Mouse (Mus musculus): ENCODE data around the gene Urgcp. TPM values are rescaled to one million over a fixed set of nuclear protein-coding genes. Genes with fewer than 3 reads are reported as not detected.

The Urgcp gene
- polyA plus RNA-seq (2012) = 9.0 and 10.1 TPM in 2 replicates

DNA sequence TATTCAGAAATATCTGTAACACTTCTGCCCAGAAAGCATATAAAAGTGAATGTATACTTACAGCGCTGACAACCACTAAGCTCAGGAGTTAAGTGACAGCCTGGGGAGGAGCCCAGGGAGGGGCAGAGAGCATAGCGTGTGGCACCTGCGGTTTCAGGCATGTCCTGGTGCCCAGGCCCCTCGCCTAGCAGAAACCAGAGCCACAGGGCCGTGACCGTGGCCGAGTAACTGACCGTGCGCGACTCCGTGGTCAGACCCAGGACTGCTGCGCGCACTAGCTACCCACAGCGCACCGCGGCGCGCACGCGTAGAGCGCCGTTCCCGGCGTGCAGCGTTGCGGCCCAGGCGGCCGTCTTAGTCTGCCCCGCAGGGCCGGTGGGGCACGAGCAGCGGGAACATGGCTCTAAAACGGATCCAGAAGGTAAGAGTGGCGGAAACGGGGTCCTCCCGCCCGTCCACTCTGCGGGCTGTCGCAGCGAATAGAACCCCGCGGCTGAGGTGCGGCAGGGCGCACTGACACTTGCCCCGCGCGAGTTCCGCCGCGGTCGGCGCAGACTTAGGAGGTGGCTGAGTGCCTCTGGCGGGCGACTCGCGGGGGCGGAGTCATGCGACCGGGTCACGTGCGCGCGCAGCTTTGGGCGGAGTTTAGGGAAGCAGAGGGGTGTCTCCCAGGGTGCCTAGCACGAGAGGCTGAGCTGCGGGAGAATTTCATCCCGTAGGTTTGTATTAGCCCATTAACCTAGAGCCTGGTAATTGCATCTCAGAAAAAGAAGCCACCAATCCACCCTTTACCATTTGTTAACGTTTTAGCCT lies at the start of gene Urgcp:
Gene Urgcp (minus strand): TSS at position 557 of the 813 bp plus-strand sequence.

DNA sequence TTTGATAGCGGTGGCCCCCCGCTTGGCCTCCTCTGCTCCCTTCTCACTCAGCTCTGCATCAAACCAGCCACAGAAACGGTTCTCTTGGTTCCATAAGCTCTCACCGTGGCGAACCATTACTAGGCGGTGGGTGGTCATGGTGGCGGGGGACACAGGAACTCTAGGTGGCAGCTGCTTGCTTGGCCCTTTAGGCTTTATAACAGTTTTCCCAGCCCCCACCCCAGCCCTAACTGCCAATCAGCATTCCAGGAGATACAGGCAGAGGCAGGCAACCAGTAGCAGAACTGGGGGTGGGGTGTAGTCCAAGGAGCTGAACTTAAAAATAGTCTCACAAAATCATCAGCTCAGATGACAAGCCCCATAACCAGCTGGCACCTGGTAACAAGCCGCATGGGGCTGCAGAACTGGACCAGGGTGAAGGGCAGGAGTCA lies 41.4 kb upstream of the Urgcp start, which contains the start of gene Pgam2:
Gene Pgam2 (minus strand): TSS at position 183 of the 431 bp plus-strand sequence.

DNA sequence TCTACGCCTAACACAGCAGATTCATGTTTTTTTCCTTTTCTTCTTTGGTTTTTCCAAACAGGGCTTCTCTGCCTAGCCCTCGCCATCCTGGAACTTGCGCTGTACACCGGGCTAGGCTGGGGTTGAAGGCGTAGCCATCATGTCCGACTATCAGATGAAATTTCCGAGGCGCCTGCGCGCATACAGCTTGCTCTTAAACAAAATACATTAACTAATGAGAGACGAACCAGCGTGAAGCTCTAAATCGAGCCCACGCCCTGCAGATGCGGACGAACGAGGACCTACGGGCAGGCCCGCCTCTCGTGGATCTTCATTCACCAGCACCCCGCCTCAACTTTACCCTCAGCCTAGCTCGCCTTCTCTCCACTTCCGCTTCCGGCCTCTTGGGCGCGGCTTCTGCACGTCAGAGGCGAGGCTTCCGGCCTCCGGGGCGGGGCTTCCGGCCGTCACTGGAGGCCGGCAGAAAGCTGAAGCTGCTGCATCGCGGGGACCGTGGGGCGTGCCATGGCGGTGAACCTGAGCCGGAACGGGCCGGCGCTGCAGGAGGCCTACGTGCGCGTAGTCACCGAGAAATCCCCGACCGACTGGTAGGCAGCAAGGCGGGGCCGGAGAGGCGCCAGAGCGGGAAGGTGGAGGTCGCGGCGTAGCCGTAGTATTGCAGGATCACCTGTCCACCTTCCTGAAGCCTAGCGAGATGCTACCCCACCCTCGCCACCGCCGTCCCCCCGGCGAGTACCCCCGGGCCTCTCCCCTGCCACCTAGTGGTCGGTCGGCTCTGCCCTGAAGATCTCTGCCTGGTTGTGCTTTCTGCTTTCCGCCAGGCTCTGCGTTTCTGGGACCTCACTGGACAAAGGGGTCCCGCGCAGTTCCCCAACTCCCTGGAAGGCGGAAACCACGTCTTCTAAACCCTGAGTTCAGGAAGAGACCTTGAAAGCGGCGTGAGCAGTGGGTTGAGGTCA lies 26.2 kb upstream of the Urgcp start, which contains the start of gene Dbnl:
Gene Dbnl (plus strand): TSS at position 433 of the 959 bp plus-strand sequence.

DNA sequence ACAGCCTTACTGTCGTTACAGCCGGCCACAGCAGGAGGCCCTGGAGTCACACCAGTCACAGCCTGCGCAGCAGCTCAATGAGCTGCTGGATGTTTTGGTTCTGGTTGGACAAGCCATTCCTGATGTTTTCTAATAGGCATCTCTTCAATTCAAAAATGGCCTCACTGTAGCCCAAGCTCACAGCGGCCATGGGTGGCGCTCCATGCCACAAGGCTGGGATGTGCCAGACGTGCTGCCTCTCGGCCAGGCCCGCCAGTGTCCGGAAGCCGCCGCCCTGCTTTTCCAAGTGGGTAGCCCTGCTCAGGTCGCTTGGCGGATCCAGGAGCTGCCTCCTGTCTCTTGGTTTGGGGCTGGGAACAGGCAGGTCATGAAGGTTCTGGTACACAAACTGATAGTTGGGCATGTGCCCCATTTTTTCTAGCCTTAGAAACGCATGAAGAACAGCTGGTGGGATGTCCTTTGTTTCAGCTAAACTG lies 46.5 kb downstream of the Urgcp start, which contains the start of gene Mrps24:
Gene Mrps24 (minus strand): TSS at position 51 of the 476 bp plus-strand sequence.

Other genes starting within 250 kb of the Urgcp start
- gene Xbp1, start 241.7 kb downstream of the Urgcp start, polyA plus RNA-seq (2012) = 73.2 and 89.8 TPM in 2 replicates
- 8.1 and 9.3 TPM in 2 replicates for gene Ccdc117, start 220.2 kb downstream of the Urgcp start, polyA plus RNA-seq (2012)
- gene Ankrd36, start 192.7 kb downstream of the Urgcp start, polyA plus RNA-seq (2012) = 0.04 TPM in 1 of 2 replicates, not detected in the other
- 159 and 167 TPM in 2 replicates for gene Mrps24, start 46.7 kb downstream of the Urgcp start, polyA plus RNA-seq (2012)
- 157 and 172 TPM in 2 replicates for gene Dbnl, start 26.1 kb upstream of the Urgcp start, polyA plus RNA-seq (2012)
- 0.30 and 0.47 TPM in 2 replicates for gene Pgam2, start 41.4 kb upstream of the Urgcp start, polyA plus RNA-seq (2012)
- 10.3 TPM in 2 replicates for gene Polm, start 75.6 kb upstream of the Urgcp start, polyA plus RNA-seq (2012)
- gene Aebp1, start 99.6 kb upstream of the Urgcp start, polyA plus RNA-seq (2012) = 0.28 and 0.75 TPM in 2 replicates
- 732 and 786 TPM in 2 replicates for gene Pold2, start 115.9 kb upstream of the Urgcp start, polyA plus RNA-seq (2012)
- not detected in 2 replicates for gene Myl7, start 136.4 kb upstream of the Urgcp start, polyA plus RNA-seq (2012)
- gene Gck, start 187.7 kb upstream of the Urgcp start, polyA plus RNA-seq (2012) = not detected in 2 replicates
- 9.9 and 10.5 TPM in 2 replicates for gene Ykt6, start 193.3 kb upstream of the Urgcp start, polyA plus RNA-seq (2012)